Mouse (Mus musculus): ENCODE measurements around the gene Lrrc51.

DNA sequence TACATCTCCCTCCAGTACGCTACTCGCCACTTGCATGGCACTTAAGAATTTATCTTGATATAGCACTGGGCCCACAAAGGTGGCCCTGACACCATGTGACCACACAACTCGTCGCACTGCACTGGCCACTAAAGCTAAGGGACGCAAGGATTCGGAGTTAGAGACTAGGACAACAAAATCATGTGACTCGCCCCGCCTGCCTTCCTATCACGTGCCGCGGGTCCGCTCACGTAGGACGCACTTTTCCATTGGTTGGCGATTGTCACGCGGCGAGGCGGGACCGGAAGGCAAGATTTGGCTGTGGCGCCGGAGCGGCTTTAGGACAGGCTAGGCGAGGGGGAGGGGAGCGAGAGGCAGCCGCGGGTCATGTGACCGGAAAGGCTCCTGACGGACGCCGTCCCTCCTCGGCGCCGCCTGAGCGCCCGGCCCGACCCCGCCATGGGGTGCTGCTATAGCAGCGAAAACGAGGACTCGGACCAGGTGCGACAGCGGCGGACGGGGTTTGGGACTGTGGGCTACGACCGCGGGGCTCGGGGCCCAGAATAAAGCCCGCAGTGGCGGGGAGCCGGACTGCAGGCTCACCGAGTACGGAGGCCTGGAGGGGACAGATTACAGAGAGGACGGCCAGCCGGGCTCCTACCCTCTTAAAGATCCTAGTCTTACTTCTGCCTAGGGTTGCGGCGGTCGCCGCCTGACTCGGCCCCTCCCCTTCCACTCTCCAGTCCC lies 28.0 kb downstream of the Lrrc51 start, which contains the start of gene Lamtor1:
- TF ChIP-seq EP300 (IDR thresholded peaks at IDR 0.05; ENCODE audit: insufficient read depth, low read depth, low read length) (peak; percentile 87; the same call in 1 of the 2 replicates), CTCF (IDR thresholded peaks at IDR 0.05; ENCODE audit: low read depth, low read length) (no peak), POLR2A (IDR thresholded peaks at IDR 0.05; ENCODE audit: insufficient read depth, low read length) (peak; percentile 57)

Measured in ES-Bruce4 (cell line).